Mouse (Mus musculus) midbrain, embryonic 11.5 days (tissue): ENCODE results near the gene Tnfsf9. TPM values are rescaled to one million over a fixed set of nuclear protein-coding genes. Genes with fewer than 3 reads are reported as not detected.
A peak's percentile ranks its signal among the peaks of the same experiment; 100 is the strongest.

Experiments
- ATAC-seq: fragments of 200-750 bp; cut with Nextera tagmentation; 2 replicates; pipeline ENCODE4 v1.8.0; 2017; ENCODE audit warnings: moderate TSS enrichment, moderate library complexity; ENCODE audit not compliant: low FRiP score
- DNase-seq: peaks from one replicate; pipeline ENCODE4 v3.0.0; 2015; ENCODE audit warnings: low spot score; ENCODE audit errors: missing footprints
- H3K27ac ChIP-seq: fragments of 300-500 bp; sonication (generic); 2 replicates; pipeline ENCODE4 v1.5.1; 2014; ENCODE audit warnings: low read depth, low read length
- H3K27me3 ChIP-seq: fragments of 300-500 bp; sonication (generic); 2 replicates; pipeline ENCODE4 v1.6.1; 2014; ENCODE audit warnings: mild to moderate bottlenecking, low read length, moderate library complexity, mixed read lengths; ENCODE audit not compliant: control insufficient read depth, insufficient read depth
- H3K36me3 ChIP-seq: fragments of 300-500 bp; sonication (generic); 2 replicates; pipeline ENCODE4 v1.6.1; 2014; ENCODE audit warnings: mild to moderate bottlenecking, low read length, moderate library complexity, mixed read lengths; ENCODE audit not compliant: control insufficient read depth, insufficient read depth
- H3K4me1 ChIP-seq: fragments of 300-500 bp; sonication (generic); 2 replicates; pipeline ENCODE4 v1.6.1; 2014; ENCODE audit warnings: low read length; ENCODE audit not compliant: control insufficient read depth, insufficient read depth
- H3K4me2 ChIP-seq: fragments of 300-500 bp; sonication (generic); 2 replicates; pipeline ENCODE4 v1.6.1; 2014; ENCODE audit warnings: mild to moderate bottlenecking, moderate library complexity
- H3K4me3 ChIP-seq: fragments of 300-500 bp; sonication (generic); 2 replicates; pipeline ENCODE4 v1.5.1; 2014; ENCODE audit warnings: low read depth, low read length
- H3K9ac ChIP-seq: fragments of 300-500 bp; sonication (generic); 2 replicates; pipeline ENCODE4 v1.6.1; 2014; ENCODE audit warnings: low read length
- H3K9me3 ChIP-seq: fragments of 300-500 bp; sonication (generic); 2 replicates; pipeline ENCODE4 v1.6.1; 2016; ENCODE audit warnings: low read length; ENCODE audit not compliant: control insufficient read depth
- whole genome bisulfite sequencing: fragments of 180-500 bp; shearing (Covaris S2); extraction: QIAGEN DNeasy Blood & Tissue Kit; methylation state at CpG from one replicate; pipeline ENCODE4 v1.1.7; 2014; 5-methylcytosine and 5-hydroxymethylcytosine counted together
- polyA plus RNA-seq: library from polyadenylated mRNA; unstranded; fragments of >200 nt; fragmentation: Nextera tagmentation; extraction: Ambion mirVana; gene quantifications from 2 replicates; pipeline ENCODE4 v1.2.1, GENCODE M21; 2014

Tnfsf9 gene
- polyA plus RNA-seq, 1 experiment from 2014 or later: 9.0 TPM

DNA sequence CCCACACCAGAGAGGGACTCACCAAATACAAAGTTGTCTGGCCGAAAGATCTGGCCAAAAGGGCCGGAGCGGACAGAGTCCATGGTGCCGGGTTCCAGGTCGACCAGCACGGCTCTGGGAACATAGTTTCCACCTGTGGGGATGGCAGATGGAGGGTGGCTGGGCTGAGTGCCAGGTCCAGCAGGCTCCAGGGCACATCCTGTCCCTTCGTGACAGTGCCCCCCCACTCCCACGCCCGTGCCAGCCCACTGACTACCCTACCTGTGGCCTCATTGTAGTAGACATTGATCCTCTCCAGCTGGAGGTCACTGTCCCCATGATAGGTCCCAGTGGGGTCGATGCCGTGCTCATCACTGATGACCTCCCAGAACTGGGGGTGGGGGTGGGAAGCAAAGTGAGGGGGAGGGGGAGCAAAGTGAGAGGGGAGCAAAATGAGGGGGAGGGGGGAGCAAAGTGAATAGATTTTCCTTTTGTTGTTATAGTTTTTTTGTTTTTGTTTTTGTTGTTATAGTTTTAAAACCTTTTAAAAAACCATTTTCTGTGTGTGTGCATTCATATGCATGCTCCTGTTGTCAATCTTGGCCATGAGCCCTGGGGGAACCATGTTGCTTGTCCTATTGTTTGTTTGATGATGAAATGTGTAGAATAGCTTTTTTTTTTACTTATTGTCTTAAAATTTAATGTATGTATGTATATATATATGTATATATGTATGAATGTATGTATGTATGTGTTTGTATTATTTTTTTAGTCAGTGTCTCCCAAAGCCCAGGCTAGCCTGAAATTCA, 19.0 kb upstream of the Tnfsf9 start:
- Histone ChIP-seq H3K36me3 (peaks cover under 1% of the 10 kb centered on the region; the same call in 1 of the 2 replicates), H3K4me2 (peak overlapping the region; percentile 63), H3K27ac (no peak overlapping the region), H3K9ac (no peak overlapping the region), H3K27me3 (no peaks in the 10 kb centered on the region), H3K4me1 (peaks cover 6% of the 10 kb centered on the region; the same call in 1 of the 2 replicates), H3K4me3 (peak overlapping the region; percentile 49), H3K9me3 (no peaks in the 10 kb centered on the region)
- ATAC-seq (no peak), DNase-seq (no peak)
- WGBS: 91% methylated on average over 11 of the region's 11 CpGs

DNA sequence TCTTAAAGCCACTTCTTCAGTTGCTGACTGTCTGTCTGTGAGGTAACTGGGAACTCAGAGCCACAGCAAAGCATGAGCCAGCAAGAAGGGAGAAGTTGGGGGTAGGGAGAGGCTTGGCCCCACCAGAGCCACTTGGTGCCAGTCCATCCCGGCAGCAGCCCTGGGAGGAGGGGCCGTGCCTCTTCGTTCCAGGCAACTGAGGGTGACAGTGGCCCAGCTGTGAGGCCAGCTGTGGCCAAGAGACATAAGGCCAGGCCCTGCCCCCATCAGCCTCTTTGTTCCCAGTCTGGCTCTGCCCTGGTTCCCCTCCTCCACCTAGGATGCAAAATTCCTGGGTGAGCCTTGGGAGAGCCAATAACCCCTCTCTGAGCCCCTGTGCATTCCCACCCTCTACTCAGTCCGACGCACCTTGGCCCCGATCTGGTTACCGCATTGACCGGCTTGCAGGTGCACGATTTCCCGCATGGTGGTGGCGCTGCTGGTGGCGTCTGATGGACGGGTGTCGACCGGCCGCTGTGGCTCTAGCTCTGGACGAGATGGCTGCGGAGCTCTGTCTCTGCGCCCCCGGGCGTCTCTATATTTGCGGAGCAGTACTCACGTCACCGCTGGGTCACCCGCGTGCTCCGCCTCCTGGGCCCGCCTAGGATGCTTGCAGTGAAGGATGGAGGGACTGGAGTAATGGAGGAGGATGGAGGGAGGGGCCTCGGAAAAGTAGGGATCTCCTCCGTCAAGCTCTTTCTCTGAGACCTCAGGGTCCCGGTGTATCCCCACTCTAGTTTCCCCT, 17.9 kb upstream of the Tnfsf9 start, which contains the start of gene Tubb4a:
Tubb4a (minus strand) TSS at position 734 of the 784 bp plus-strand sequence.
- peak within 1 kb of the TSS; percentile 63 for H3K4me2 ChIP-seq
- peak; percentile 92 for ATAC-seq
- under 1% methylated on average over 31 of the region's 31 CpGs for WGBS
- H3K4me3 ChIP-seq: peak within 1 kb of the TSS; percentile 49
- peak within 1 kb of the TSS; percentile 75 for H3K9ac ChIP-seq
- H3K36me3 ChIP-seq: no peaks in the 10 kb centered on the region
- no peaks in the 10 kb centered on the region for H3K9me3 ChIP-seq
- peak; percentile 95 for DNase-seq
- H3K27me3 ChIP-seq: no peaks in the 10 kb centered on the region
- H3K4me1 ChIP-seq: peaks cover 6% of the 10 kb centered on the region; the same call in 1 of the 2 replicates
- peak within 1 kb of the TSS; percentile 68 for H3K27ac ChIP-seq

DNA sequence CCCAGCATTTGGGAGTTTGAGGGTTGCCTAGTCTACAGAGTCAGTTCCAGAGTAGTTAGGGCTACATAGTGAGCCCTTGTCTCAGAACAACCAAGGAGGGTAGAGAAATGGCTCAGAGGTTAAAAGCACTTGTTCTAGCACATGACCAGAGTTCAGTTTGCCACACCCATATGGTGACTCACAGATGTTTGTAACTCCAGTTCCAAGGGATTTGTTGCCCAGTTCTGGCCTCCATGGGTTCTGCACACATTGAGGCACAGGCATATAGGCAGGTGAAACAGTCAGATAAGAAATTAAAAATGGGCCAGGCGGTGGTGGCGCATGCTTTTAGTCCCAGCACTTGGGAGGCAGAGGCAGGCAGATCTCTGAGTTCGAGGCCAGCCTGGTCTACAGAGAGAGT, 10.9 kb upstream of the Tnfsf9 start:
- Histone ChIP-seq H3K27me3 (no peaks in the 10 kb centered on the region), H3K27ac (no peak overlapping the region), H3K9me3 (no peaks in the 10 kb centered on the region), H3K9ac (no peak overlapping the region), H3K4me2 (no peak overlapping the region), H3K36me3 (no peaks in the 10 kb centered on the region), H3K4me3 (no peak overlapping the region), H3K4me1 (no peaks in the 10 kb centered on the region)
- DNase-seq: peak; percentile 31
- no peak for ATAC-seq
- 96% methylated on average over 3 of the region's 3 CpGs for WGBS

DNA sequence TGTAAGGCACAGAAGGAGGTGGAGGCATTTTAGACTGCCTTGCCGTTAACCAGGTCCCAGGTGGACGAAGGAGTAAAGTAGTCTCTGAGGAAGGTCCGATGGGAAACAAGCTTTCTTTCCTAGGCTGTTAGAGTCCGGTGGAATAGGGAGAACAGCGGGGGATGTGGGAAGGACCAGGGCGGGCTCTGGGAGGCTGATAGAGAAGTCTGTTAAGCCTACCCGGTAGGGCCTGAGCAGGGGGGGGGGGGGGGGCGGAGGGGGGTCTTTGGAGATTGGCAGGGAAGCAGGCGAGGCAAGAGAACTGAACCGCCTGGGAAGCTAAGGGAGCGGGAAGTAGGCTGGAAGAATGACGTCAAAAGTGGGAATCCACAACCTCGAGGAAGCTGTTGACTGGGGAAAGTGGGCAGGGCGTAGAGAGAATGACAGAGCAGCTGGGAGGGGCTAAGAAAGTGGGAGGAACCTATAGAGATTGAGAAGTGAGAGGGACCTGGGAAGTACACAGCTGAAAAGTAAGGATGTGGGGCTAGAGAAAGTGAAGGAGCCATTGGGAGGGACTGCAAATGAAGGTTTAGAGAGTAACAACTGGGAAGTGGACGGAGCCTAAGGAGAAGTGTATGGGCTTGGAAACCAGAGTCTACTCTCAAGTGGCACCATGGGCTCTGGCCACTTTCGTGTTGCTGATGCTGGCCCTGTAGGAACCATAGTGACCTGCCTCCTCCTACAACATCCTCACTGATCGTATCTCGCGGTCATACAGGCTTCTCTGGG, 9.1 kb upstream of the Tnfsf9 start:
- peak; percentile 81 for ATAC-seq
- no peak overlapping the region for H3K9ac ChIP-seq
- WGBS: 3% methylated on average over 18 of the region's 19 CpGs
- no peaks in the 10 kb centered on the region for H3K4me1 ChIP-seq
- H3K4me2 ChIP-seq: peak overlapping the region; percentile 29
- no peak overlapping the region for H3K4me3 ChIP-seq
- H3K9me3 ChIP-seq: no peaks in the 10 kb centered on the region
- H3K36me3 ChIP-seq: no peaks in the 10 kb centered on the region
- peak; percentile 94 for DNase-seq
- H3K27ac ChIP-seq: no peak overlapping the region
- no peaks in the 10 kb centered on the region for H3K27me3 ChIP-seq

DNA sequence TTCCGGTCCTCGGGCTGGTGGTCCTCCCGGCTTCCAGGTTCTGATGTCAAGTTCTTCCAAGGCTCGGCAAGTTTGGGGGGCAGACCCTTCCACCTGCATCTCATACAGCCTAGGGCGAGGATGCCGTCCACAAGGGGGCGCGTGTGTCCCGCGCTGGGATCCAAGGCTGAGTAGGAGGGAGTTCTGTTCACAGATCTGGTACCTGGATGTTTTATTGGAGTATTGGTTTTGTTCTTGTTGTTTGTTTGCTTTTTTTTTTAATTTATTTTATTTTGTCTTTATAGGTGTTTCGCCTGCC, 8.6 kb upstream of the Tnfsf9 start:
- WGBS: 1% methylated on average over 11 of the region's 11 CpGs
- H3K27me3 ChIP-seq: no peaks in the 10 kb centered on the region
- ATAC-seq: peak; percentile 85

DNA sequence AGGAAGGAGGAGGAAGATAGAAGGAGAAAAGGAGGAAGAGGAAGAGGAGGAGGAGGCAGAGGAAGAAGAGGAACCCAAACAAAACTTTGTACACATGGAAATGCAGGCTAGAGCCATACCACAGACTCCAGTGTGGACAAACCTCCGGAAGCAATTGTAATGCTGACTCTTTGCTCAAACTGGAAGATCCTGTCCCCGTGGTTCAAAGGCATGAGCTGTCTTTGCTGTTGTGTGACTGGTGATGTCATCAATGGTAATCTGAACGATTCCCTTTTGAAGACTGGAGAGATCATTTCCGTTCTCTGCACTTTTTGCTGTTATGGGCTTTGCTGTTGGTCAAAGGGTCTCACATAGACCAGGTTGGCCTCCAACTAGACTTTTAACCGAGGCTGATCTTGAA, 6.8 kb upstream of the Tnfsf9 start:
- Histone ChIP-seq H3K9me3 (no peaks in the 10 kb centered on the region), H3K4me2 (no peak overlapping the region), H3K4me1 (no peaks in the 10 kb centered on the region), H3K4me3 (no peak overlapping the region), H3K27ac (no peak overlapping the region), H3K36me3 (no peaks in the 10 kb centered on the region), H3K9ac (no peak overlapping the region), H3K27me3 (no peaks in the 10 kb centered on the region)
- WGBS: 83% methylated on average over 5 of the region's 5 CpGs
- ATAC-seq (no peak), DNase-seq (peak; percentile 62)

More for the DNA sequence above, 8.6 kb upstream of the Tnfsf9 start:
- Histone ChIP-seq H3K36me3 (no peaks in the 10 kb centered on the region), H3K4me2 (peak overlapping the region; percentile 29), H3K4me3 (no peak overlapping the region), H3K9ac (no peak overlapping the region), H3K4me1 (no peaks in the 10 kb centered on the region), H3K9me3 (no peaks in the 10 kb centered on the region), H3K27ac (no peak overlapping the region)
- DNase-seq: peak; percentile 97

DNA sequence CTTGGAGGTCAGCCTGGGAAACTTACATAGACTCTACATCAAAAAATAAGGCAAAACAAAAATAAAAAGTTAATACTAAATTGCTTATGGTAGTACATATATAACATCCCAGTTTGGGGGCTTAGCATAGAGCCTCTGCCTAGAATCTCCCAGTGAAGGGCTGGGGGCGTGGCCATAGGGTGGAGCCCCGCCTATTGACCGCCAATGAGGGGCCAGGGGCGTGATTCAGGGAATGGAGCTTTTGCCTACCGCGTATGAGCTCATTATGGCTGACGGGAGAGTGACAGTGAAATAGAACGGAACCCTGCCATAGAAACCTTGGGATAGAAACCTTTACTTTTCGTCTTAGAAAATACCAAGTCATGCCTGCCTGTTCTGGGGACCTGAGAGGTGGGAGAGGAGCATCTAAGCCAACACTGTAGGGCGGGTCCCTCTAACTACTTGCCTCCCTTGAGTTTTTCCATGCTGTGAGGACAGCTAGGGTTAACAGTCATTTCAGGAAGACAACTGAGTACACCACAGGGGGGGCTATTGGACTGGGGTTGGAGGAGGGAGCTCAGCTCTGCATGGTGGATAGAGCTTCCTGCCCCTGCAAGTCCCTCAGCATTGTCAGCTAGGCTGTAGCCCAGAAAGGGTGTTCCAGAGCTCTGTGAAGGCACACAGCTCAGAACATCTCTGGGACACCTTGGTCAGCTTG, 5.3 kb upstream of the Tnfsf9 start:
- peak; percentile 84 for DNase-seq
- H3K27ac ChIP-seq: no peak overlapping the region
- ATAC-seq: no peak
- H3K9ac ChIP-seq: no peak overlapping the region
- H3K4me1 ChIP-seq: peaks cover 4% of the 10 kb centered on the region; the same call in 1 of the 2 replicates
- no peak overlapping the region for H3K4me2 ChIP-seq
- H3K9me3 ChIP-seq: no peaks in the 10 kb centered on the region
- H3K4me3 ChIP-seq: no peak overlapping the region
- no peaks in the 10 kb centered on the region for H3K36me3 ChIP-seq
- 9% methylated on average over 10 of the region's 10 CpGs for WGBS
- H3K27me3 ChIP-seq: no peaks in the 10 kb centered on the region

DNA sequence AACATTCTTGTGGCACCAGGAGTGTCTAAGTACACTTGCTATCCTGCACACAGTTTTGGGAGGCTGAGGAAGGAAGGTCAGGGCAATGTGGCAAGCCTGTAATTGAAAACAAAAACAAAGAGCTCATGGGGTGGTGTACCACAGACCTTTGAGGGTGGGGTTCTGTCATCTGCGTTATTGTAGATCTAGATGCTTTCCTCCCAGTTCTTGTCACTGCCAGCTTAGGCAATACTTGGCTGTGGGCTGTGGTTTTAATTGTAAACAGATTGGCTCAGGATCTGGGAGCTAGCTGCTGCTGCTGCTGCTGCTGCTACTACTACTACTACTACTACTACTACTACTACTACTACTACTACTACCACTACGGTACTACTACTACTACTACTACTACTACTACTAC, 2.8 kb upstream of the Tnfsf9 start:
- whole genome bisulfite sequencing: 95% methylated on average over 2 of the region's 2 CpGs
- H3K4me2 ChIP-seq: no peak overlapping the region
- H3K4me3 ChIP-seq: no peak overlapping the region
- H3K27ac ChIP-seq: no peak overlapping the region
- no peak overlapping the region for H3K9ac ChIP-seq
- H3K4me1 ChIP-seq: peaks cover 9% of the 10 kb centered on the region
- no peaks in the 10 kb centered on the region for H3K36me3 ChIP-seq
- DNase-seq (peak; percentile 35), ATAC-seq (no peak)
- no peaks in the 10 kb centered on the region for H3K27me3 ChIP-seq
- H3K9me3 ChIP-seq: no peaks in the 10 kb centered on the region
